Mouse (Mus musculus): Measurements from ENCODE around the gene Hps1.

The Hps1 gene

GRCm38 (mm10) chr19:42718101-42718500 lies 61.7 kb downstream of the Hps1 start:
- DNase-seq (ENCODE audit: extremely low read depth, low read depth): no peak

- DNase-seq (ENCODE audit: extremely low read depth, low read depth): no peak
Measured at GRCm38 (mm10) chr19:42717668-42718067, 62.1 kb downstream of the Hps1 start.

GRCm38 (mm10) chr19:42716507-42716906 lies 63.3 kb downstream of the Hps1 start:
- no peak for DNase-seq (ENCODE audit: extremely low read depth, low read depth)

- DNase-seq (ENCODE audit: extremely low read depth, low read depth): no peak
Measured at GRCm38 (mm10) chr19:42713770-42714169, 66.0 kb downstream of the Hps1 start.

Data from MEL-GATA-1-ER (cell line).